Mouse (Mus musculus): ENCODE measurements around the gene Cd2ap. TPM values are rescaled to one million over a fixed set of nuclear protein-coding genes. Genes with fewer than 3 reads are reported as not detected.

The Cd2ap gene
- polyA plus RNA-seq (2015; fragmentation: Nextera tagmentation; extraction: Ambion mirVana), result 6.8 and 7.1 TPM in 2 replicates

- Histone ChIP-seq H3K4me2 (ENCODE audit: low read length) (peak within 1 kb of the TSS; percentile 75), H3K9me3 (ENCODE audit: control insufficient read depth, low read length) (no peaks in the 10 kb centered on the region), H3K36me3 (ENCODE audit: control insufficient read depth, insufficient read depth, low read length) (no peaks in the 10 kb centered on the region), H3K4me1 (ENCODE audit: control insufficient read depth, insufficient read depth, low read depth, low read length) (peaks cover 9% of the 10 kb centered on the region), H3K27ac (ENCODE audit: low read depth, low read length) (peak within 1 kb of the TSS; percentile 90), H3K27me3 (replicated peaks; ENCODE audit: control insufficient read depth, insufficient read depth, low read length) (no peaks in the 10 kb centered on the region), H3K4me3 (ENCODE audit: low read length) (peak within 1 kb of the TSS; percentile 71), H3K9ac (ENCODE audit: low read depth, low read length) (peak within 1 kb of the TSS; percentile 92)
- WGBS, result under 1% methylated on average over 90 of the region's 94 CpGs
- ATAC-seq, result peak; percentile 98
Measured at GRCm38 (mm10) chr17:42876001-42876903, at the start of gene Cd2ap. Gene Cd2ap (minus strand): TSS chr17:42876665.

- ATAC-seq, result no peak
- Histone ChIP-seq H3K36me3 (ENCODE audit: control insufficient read depth, insufficient read depth, low read length) (no peaks in the 10 kb centered on the region), H3K27me3 (replicated peaks; ENCODE audit: control insufficient read depth, insufficient read depth, low read length) (no peaks in the 10 kb centered on the region), H3K4me1 (ENCODE audit: control insufficient read depth, insufficient read depth, low read depth, low read length) (no peaks in the 10 kb centered on the region), H3K4me3 (ENCODE audit: low read length) (no peak overlapping the region), H3K9ac (ENCODE audit: low read depth, low read length) (no peak overlapping the region), H3K27ac (ENCODE audit: low read depth, low read length) (no peak overlapping the region), H3K9me3 (ENCODE audit: control insufficient read depth, low read length) (no peaks in the 10 kb centered on the region), H3K4me2 (ENCODE audit: low read length) (no peak overlapping the region)
- 96% methylated on average over 5 of the region's 5 CpGs for WGBS
Measured at GRCm38 (mm10) chr17:42924731-42925130, 48.3 kb upstream of the Cd2ap start.

- Histone ChIP-seq H3K36me3 (ENCODE audit: control insufficient read depth, insufficient read depth, low read length) (no peaks in the 10 kb centered on the region), H3K27ac (ENCODE audit: low read depth, low read length) (no peak overlapping the region), H3K4me3 (ENCODE audit: low read length) (no peak overlapping the region), H3K4me1 (ENCODE audit: control insufficient read depth, insufficient read depth, low read depth, low read length) (no peaks in the 10 kb centered on the region), H3K4me2 (ENCODE audit: low read length) (no peak overlapping the region), H3K27me3 (replicated peaks; ENCODE audit: control insufficient read depth, insufficient read depth, low read length) (no peaks in the 10 kb centered on the region), H3K9me3 (ENCODE audit: control insufficient read depth, low read length) (no peaks in the 10 kb centered on the region), H3K9ac (ENCODE audit: low read depth, low read length) (no peak overlapping the region)
- ATAC-seq, result no peak
- WGBS, result 67% methylated on average over 9 of the region's 9 CpGs
Measured at GRCm38 (mm10) chr17:42918810-42919209, 42.3 kb upstream of the Cd2ap start.

- Histone ChIP-seq H3K36me3 (ENCODE audit: control insufficient read depth, insufficient read depth, low read length) (no peaks in the 10 kb centered on the region), H3K27me3 (replicated peaks; ENCODE audit: control insufficient read depth, insufficient read depth, low read length) (no peaks in the 10 kb centered on the region), H3K4me3 (ENCODE audit: low read length) (no peak overlapping the region), H3K4me2 (ENCODE audit: low read length) (no peak overlapping the region), H3K4me1 (ENCODE audit: control insufficient read depth, insufficient read depth, low read depth, low read length) (no peaks in the 10 kb centered on the region), H3K9ac (ENCODE audit: low read depth, low read length) (no peak overlapping the region), H3K27ac (ENCODE audit: low read depth, low read length) (no peak overlapping the region), H3K9me3 (ENCODE audit: control insufficient read depth, low read length) (no peaks in the 10 kb centered on the region)
- ATAC-seq, result no peak
- 87% methylated on average over 7 of the region's 7 CpGs for WGBS
Measured at GRCm38 (mm10) chr17:42914726-42915125, 38.3 kb upstream of the Cd2ap start.

GRCm38 (mm10) chr17:42912193-42912592 lies 35.7 kb upstream of the Cd2ap start:
- no peak overlapping the region for H3K27ac ChIP-seq (ENCODE audit: low read depth, low read length)
- WGBS, result 76% methylated on average over 6 of the region's 6 CpGs
- no peak overlapping the region for H3K4me3 ChIP-seq (ENCODE audit: low read length)
- no peaks in the 10 kb centered on the region for H3K36me3 ChIP-seq (ENCODE audit: control insufficient read depth, insufficient read depth, low read length)
- no peak overlapping the region for H3K9ac ChIP-seq (ENCODE audit: low read depth, low read length)
- H3K27me3 ChIP-seq (replicated peaks; ENCODE audit: control insufficient read depth, insufficient read depth, low read length), result no peaks in the 10 kb centered on the region
- ATAC-seq, result no peak
- no peaks in the 10 kb centered on the region for H3K4me1 ChIP-seq (ENCODE audit: control insufficient read depth, insufficient read depth, low read depth, low read length)
- no peaks in the 10 kb centered on the region for H3K9me3 ChIP-seq (ENCODE audit: control insufficient read depth, low read length)
- no peak overlapping the region for H3K4me2 ChIP-seq (ENCODE audit: low read length)

- no peak for ATAC-seq
- 81% methylated on average over 3 of the region's 3 CpGs for WGBS
- Histone ChIP-seq H3K4me1 (ENCODE audit: control insufficient read depth, insufficient read depth, low read depth, low read length) (no peaks in the 10 kb centered on the region), H3K27ac (ENCODE audit: low read depth, low read length) (no peak overlapping the region), H3K36me3 (ENCODE audit: control insufficient read depth, insufficient read depth, low read length) (no peaks in the 10 kb centered on the region), H3K9ac (ENCODE audit: low read depth, low read length) (no peak overlapping the region), H3K9me3 (ENCODE audit: control insufficient read depth, low read length) (no peaks in the 10 kb centered on the region), H3K27me3 (replicated peaks; ENCODE audit: control insufficient read depth, insufficient read depth, low read length) (no peaks in the 10 kb centered on the region), H3K4me3 (ENCODE audit: low read length) (no peak overlapping the region), H3K4me2 (ENCODE audit: low read length) (no peak overlapping the region)
Measured at GRCm38 (mm10) chr17:42910476-42910875, 34.0 kb upstream of the Cd2ap start.

GRCm38 (mm10) chr17:42909376-42909775 lies 32.9 kb upstream of the Cd2ap start:
- no peak for ATAC-seq
- H3K27ac ChIP-seq (ENCODE audit: low read depth, low read length), result no peak overlapping the region
- no peak overlapping the region for H3K9ac ChIP-seq (ENCODE audit: low read depth, low read length)
- no peak overlapping the region for H3K4me3 ChIP-seq (ENCODE audit: low read length)
- H3K9me3 ChIP-seq (ENCODE audit: control insufficient read depth, low read length), result no peaks in the 10 kb centered on the region
- H3K36me3 ChIP-seq (ENCODE audit: control insufficient read depth, insufficient read depth, low read length), result no peaks in the 10 kb centered on the region
- H3K27me3 ChIP-seq (replicated peaks; ENCODE audit: control insufficient read depth, insufficient read depth, low read length), result no peaks in the 10 kb centered on the region
- no peak overlapping the region for H3K4me2 ChIP-seq (ENCODE audit: low read length)
- no peaks in the 10 kb centered on the region for H3K4me1 ChIP-seq (ENCODE audit: control insufficient read depth, insufficient read depth, low read depth, low read length)
- WGBS, result 78% methylated on average over 9 of the region's 9 CpGs

- H3K4me2 ChIP-seq (ENCODE audit: low read length), result no peak overlapping the region
- WGBS, result 68% methylated on average over 9 of the region's 9 CpGs
- no peak overlapping the region for H3K27ac ChIP-seq (ENCODE audit: low read depth, low read length)
- H3K4me3 ChIP-seq (ENCODE audit: low read length), result no peak overlapping the region
- no peaks in the 10 kb centered on the region for H3K27me3 ChIP-seq (replicated peaks; ENCODE audit: control insufficient read depth, insufficient read depth, low read length)
- no peaks in the 10 kb centered on the region for H3K9me3 ChIP-seq (ENCODE audit: control insufficient read depth, low read length)
- ATAC-seq, result no peak
- no peaks in the 10 kb centered on the region for H3K36me3 ChIP-seq (ENCODE audit: control insufficient read depth, insufficient read depth, low read length)
- H3K4me1 ChIP-seq (ENCODE audit: control insufficient read depth, insufficient read depth, low read depth, low read length), result no peaks in the 10 kb centered on the region
- no peak overlapping the region for H3K9ac ChIP-seq (ENCODE audit: low read depth, low read length)
Measured at GRCm38 (mm10) chr17:42908744-42909370, 32.4 kb upstream of the Cd2ap start.

GRCm38 (mm10) chr17:42908136-42908535 lies 31.7 kb upstream of the Cd2ap start:
- no peaks in the 10 kb centered on the region for H3K36me3 ChIP-seq (ENCODE audit: control insufficient read depth, insufficient read depth, low read length)
- no peak overlapping the region for H3K27ac ChIP-seq (ENCODE audit: low read depth, low read length)
- no peak overlapping the region for H3K4me2 ChIP-seq (ENCODE audit: low read length)
- H3K4me1 ChIP-seq (ENCODE audit: control insufficient read depth, insufficient read depth, low read depth, low read length), result no peaks in the 10 kb centered on the region
- 96% methylated on average over 3 of the region's 3 CpGs for WGBS
- no peaks in the 10 kb centered on the region for H3K27me3 ChIP-seq (replicated peaks; ENCODE audit: control insufficient read depth, insufficient read depth, low read length)
- no peak overlapping the region for H3K4me3 ChIP-seq (ENCODE audit: low read length)
- H3K9me3 ChIP-seq (ENCODE audit: control insufficient read depth, low read length), result no peaks in the 10 kb centered on the region
- no peak for ATAC-seq
- H3K9ac ChIP-seq (ENCODE audit: low read depth, low read length), result no peak overlapping the region

All from hindbrain, embryonic 16.5 days (tissue).